Mouse (Mus musculus): ENCODE measurements around the gene Gm27029. TPM values are rescaled to one million over a fixed set of nuclear protein-coding genes. Genes with fewer than 3 reads are reported as not detected.
A peak's percentile ranks its signal among the peaks of the same experiment; 100 is the strongest.

Gene Gm27029
- total RNA-seq, 2 experiments from 2014 or later: 7.1 to 9.9 TPM

GRCm38 (mm10) chr11:101465869-101466551, 41.4 kb upstream of the Gm27029 start, which contains the start of gene Vat1:
TSS of gene Vat1 (minus strand) at chr11:101466230.
- DNase-seq (ENCODE audit: extremely low spot score in 1 of 2, low spot score in 2 of 2): peak; percentile 58 to 66
- intact Hi-C loops (cut with DNase I): loop anchor here (2.0 kb wide), 3 partner anchors 17 to 77 kb away; partner anchors contain the start of gene Ifi35
- H3K4me3 ChIP-seq: peak within 1 kb of the TSS; percentile 70
- H3K27ac ChIP-seq: peak within 1 kb of the TSS; percentile 80
- no peak; the same call in 1 of the 2 replicates for TF ChIP-seq CTCF (IDR thresholded peaks at IDR 0.05)

GRCm38 (mm10) chr11:101465101-101465868, 40.7 kb upstream of the Gm27029 start:
- H3K4me3 ChIP-seq: peak overlapping the region; percentile 70
- intact Hi-C loops (cut with DNase I): loop anchor here (2.0 kb wide), 1 partner anchor 16 kb away; the partner anchor contains the start of gene Ifi35
- DNase-seq (ENCODE audit: extremely low spot score in 1 of 2, low spot score in 2 of 2): peak in 1 of 2 experiments; percentile 38
- peak; percentile 1; the same call in 1 of the 2 replicates for TF ChIP-seq CTCF (IDR thresholded peaks at IDR 0.05)
- H3K27ac ChIP-seq: peak overlapping the region; percentile 80

DNA sequence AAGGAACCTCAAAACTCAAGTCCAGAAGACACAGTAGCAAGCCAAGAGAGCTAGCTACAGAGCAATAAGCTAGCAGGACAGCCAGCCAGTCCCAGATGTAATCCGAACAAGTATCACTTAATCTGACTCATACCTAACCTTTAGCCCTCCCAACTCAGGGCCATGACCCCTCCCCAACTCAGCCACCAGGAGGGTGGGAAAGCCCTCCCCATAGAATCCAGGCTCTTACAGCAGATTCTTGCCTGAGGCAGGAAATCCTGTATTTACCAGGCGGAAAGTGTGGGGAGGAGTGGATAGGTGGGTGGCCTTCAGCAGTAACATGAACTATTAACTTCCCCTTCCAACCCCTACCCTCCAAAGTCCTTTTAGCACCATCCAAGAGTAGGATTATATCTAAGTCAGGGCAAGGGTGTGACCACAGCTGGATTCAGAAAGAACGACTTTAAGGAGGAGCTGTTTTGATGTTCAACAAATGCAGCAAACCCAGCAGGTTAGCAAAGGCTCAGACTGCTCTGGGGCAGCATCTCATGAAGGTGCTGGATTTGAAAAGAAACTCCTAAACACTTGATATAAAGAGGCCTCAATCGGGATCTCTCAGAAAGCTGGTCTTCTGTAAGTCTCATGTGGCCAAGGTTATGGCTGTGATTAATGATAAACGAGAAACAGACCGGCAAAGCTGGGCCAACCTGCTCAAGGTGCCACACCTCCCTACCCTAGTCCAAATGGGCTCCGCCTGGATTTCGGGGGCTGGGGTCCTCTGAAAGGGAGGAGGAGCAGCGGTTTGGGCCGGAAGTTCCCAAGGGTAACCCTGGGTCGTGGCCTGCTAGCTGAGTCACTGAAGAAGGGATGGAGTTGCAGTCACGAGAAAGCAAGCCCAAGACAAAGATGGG, 39.9 kb upstream of the Gm27029 start, which contains the start of gene Rnd2:
Gene Rnd2, plus strand, starts transcription at position 789 of the 890 bp plus-strand sequence.
- no peak for DNase-seq (ENCODE audit: extremely low spot score in 1 of 2, low spot score in 2 of 2)
- no peak for TF ChIP-seq CTCF (IDR thresholded peaks at IDR 0.05)
- intact Hi-C loops (cut with DNase I): loop anchor here (2.0 kb wide), 1 partner anchor 16 kb away; the partner anchor contains the start of gene Ifi35
- H3K4me3 ChIP-seq: peak within 1 kb of the TSS; percentile 70
- H3K27ac ChIP-seq: peak within 1 kb of the TSS; percentile 80

DNA sequence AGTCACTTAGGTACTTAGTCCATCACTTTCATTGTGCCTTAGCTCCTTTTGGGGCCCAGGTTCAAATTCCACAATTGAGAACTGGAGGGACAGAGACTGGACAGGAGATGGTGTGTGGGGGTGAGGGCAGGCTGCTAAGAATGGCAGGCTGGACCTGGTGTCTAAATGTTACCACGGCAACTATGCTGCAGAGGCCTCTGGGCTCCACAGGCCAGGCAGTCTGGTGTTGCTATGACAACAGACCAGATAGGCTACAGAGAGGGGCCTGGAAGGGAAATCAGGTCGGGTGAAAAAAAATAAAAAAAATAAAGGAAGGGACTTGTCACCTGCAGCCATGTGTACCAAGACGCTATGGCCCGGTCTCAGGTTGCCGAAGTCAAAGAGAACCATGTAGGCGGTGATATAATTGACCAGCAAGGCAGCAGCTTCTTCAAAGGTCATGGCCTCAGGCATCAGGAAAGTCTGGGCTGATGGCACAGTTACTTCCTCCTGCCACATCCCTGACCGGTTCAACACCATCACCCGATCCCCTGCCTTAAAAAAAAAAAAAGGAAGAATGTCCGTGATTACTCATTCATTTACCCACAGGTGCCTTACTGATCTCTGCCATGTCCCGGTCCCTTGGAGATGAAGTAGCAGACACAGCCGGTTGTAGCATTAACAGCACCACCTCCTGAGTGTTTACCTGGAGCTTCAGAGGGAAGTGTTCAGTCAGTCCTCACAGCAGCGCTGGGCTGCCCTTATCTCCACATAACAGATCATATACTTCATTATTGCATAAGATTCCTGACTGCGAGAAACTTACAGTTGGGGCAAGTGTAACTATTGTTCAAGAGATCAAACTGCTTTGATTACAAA, 38.2 kb upstream of the Gm27029 start:
- no peak overlapping the region for H3K27ac ChIP-seq
- intact Hi-C loops (cut with DNase I): no loop called here
- no peak for DNase-seq (ENCODE audit: extremely low spot score in 1 of 2, low spot score in 2 of 2)
- H3K4me3 ChIP-seq: no peak overlapping the region
- TF ChIP-seq CTCF (IDR thresholded peaks at IDR 0.05): no peak

DNA sequence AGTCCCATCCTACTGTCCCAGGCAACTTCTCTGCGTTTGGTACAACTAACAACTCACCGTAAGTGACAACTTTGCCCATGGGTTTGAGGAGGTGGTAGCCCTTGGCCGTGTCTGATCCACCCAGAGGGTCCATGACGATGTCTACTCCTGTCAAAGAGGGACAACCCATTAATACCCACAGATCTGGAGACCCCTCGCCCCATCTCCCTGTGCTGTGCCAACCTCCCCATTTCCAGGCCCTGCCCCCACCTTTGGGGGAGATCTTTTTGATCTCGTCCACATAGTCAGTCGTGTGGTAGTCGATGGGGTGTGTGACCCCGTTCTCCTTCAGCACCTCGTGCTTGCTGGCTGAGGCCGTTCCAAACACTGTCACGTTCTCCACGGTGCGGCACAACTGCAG, 37.5 kb upstream of the Gm27029 start:
- H3K27ac ChIP-seq: no peak overlapping the region
- no peak for DNase-seq (ENCODE audit: extremely low spot score in 1 of 2, low spot score in 2 of 2)
- no peak for TF ChIP-seq CTCF (IDR thresholded peaks at IDR 0.05)
- intact Hi-C loops (cut with DNase I): no loop called here
- H3K4me3 ChIP-seq: no peak overlapping the region

GRCm38 (mm10) chr11:101460321-101460720, 35.7 kb upstream of the Gm27029 start:
- TF ChIP-seq CTCF (IDR thresholded peaks at IDR 0.05): no peak
- DNase-seq (ENCODE audit: extremely low spot score in 1 of 2, low spot score in 2 of 2): no peak
- Histone ChIP-seq H3K4me3 (no peak overlapping the region), H3K27ac (no peak overlapping the region)
- intact Hi-C loops (cut with DNase I): no loop called here

DNA sequence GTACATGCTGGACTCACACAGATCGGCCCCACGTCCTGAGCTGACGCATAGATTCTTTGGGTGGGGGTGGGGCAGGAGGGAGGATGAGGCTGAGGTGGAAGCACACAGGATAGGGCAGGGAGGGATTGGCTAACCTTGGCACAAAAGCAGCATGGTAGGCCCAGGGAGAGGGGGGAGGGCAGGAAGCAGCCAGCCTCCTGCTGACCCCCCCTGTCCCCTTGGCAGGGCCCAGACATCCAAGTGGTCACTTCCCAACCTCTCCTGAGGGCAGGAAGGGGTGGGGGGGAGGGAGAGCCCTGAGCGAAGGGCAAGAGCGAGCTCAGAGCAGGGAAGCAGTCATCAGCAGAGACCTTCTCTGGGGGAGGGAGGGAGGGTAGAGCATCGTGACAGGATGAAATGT, 35.1 kb upstream of the Gm27029 start:
- intact Hi-C loops (cut with DNase I): no loop called here
- Histone ChIP-seq H3K27ac (no peak overlapping the region), H3K4me3 (no peak overlapping the region)
- no peak for DNase-seq (ENCODE audit: extremely low spot score in 1 of 2, low spot score in 2 of 2)
- TF ChIP-seq CTCF (IDR thresholded peaks at IDR 0.05): no peak

- no peak for TF ChIP-seq CTCF (IDR thresholded peaks at IDR 0.05)
- Histone ChIP-seq H3K27ac (no peak overlapping the region), H3K4me3 (no peak overlapping the region)
- DNase-seq (ENCODE audit: extremely low spot score in 1 of 2, low spot score in 2 of 2): no peak
- intact Hi-C loops (cut with DNase I): no loop called here
Observed at GRCm38 (mm10) chr11:101458217-101458616, 33.6 kb upstream of the Gm27029 start.

DNA sequence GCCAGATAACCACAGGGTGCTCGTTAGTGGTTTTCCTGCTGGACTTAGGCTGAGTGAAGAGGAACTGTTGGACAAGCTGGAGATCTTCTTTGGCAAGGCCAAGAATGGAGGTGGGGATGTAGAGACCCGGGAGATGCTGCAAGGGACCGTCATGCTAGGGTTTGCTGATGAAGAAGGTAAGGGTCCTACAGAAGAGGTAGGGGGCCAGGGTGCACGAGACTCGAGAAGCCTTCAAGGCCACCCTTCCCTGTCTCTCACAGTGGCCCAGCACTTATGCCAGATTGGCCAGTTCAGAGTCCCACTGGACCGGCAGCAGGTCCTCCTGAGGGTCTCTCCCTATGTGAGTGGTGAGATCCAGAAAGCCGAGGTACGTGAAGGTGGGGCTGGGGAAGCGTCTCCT, 33.0 kb upstream of the Gm27029 start:
- intact Hi-C loops (cut with DNase I): no loop called here
- DNase-seq (ENCODE audit: extremely low spot score in 1 of 2, low spot score in 2 of 2): no peak
- Histone ChIP-seq H3K27ac (no peak overlapping the region), H3K4me3 (no peak overlapping the region)
- TF ChIP-seq CTCF (IDR thresholded peaks at IDR 0.05): no peak

- no peak for TF ChIP-seq CTCF (IDR thresholded peaks at IDR 0.05)
- no peak for DNase-seq (ENCODE audit: extremely low spot score in 1 of 2, low spot score in 2 of 2)
- H3K4me3 ChIP-seq: no peak overlapping the region
- no peak overlapping the region for H3K27ac ChIP-seq
- intact Hi-C loops (cut with DNase I): no loop called here
Observed at GRCm38 (mm10) chr11:101455627-101456026, 31.0 kb upstream of the Gm27029 start.

All from left cerebral cortex, adult 2 months (tissue).